Mouse (Mus musculus): ENCODE measurements around the gene Mroh2a. TPM values are rescaled to one million over a fixed set of nuclear protein-coding genes. Genes with fewer than 3 reads are reported as not detected.
A peak's percentile ranks its signal among the peaks of the same experiment; 100 is the strongest.
"Not testable (repeated sequence)": the region's sequence is repeated elsewhere in the genome, so short reads cannot be mapped to it uniquely, and the experiment has no call there.

Mroh2a gene
- total RNA-seq, 2 experiments from 2014 or later, result not detected

- no peak for TF ChIP-seq CTCF (IDR thresholded peaks at IDR 0.05)
- Histone ChIP-seq H3K4me3 (no peak overlapping the region), H3K27ac (no peak overlapping the region)
- DNase-seq, result no peak
- intact Hi-C loops (cut with DNase I), result no loop called here
These were observed 3.2 kb upstream of the Mroh2a start for GRCm38 (mm10) chr1:88223591-88223990.

GRCm38 (mm10) chr1:88224029-88224776 is 2.6 kb upstream of the Mroh2a start:
- DNase-seq, result peak; percentile 22
- no peak for TF ChIP-seq CTCF (IDR thresholded peaks at IDR 0.05)
- intact Hi-C loops (cut with DNase I), result no loop called here
- no peak overlapping the region for H3K4me3 ChIP-seq
- no peak overlapping the region for H3K27ac ChIP-seq

- H3K27ac ChIP-seq, DNase-seq, H3K4me3 ChIP-seq: not testable (repeated sequence)
- intact Hi-C loops (cut with DNase I), result loop anchor here (5.0 kb wide), 1 partner anchor 72 kb away; no protein-coding TSS in a partner anchor
These were observed 1.5 kb upstream of the Mroh2a start for GRCm38 (mm10) chr1:88225301-88225700.

GRCm38 (mm10) chr1:88225741-88226140 is 1.0 kb upstream of the Mroh2a start:
- TF ChIP-seq CTCF (IDR thresholded peaks at IDR 0.05), result no peak
- peak; percentile 14 for DNase-seq
- intact Hi-C loops (cut with DNase I), result loop anchor here (5.0 kb wide), 1 partner anchor 72 kb away; no protein-coding TSS in a partner anchor
- Histone ChIP-seq H3K27ac (no peak overlapping the region), H3K4me3 (no peak overlapping the region)

GRCm38 (mm10) chr1:88227482-88227881 is 696 bp downstream of the Mroh2a start:
- Histone ChIP-seq H3K4me3 (no peak overlapping the region), H3K27ac (no peak overlapping the region)
- no peak for TF ChIP-seq CTCF (IDR thresholded peaks at IDR 0.05)
- intact Hi-C loops (cut with DNase I), result loop anchor here (5.0 kb wide), 1 partner anchor 70 kb away; no protein-coding TSS in a partner anchor
- no peak for DNase-seq

GRCm38 (mm10) chr1:88228121-88228520 is 1.3 kb downstream of the Mroh2a start:
- Histone ChIP-seq H3K4me3 (no peak overlapping the region), H3K27ac (no peak overlapping the region)
- TF ChIP-seq CTCF (IDR thresholded peaks at IDR 0.05), result no peak
- peak; percentile 23 for DNase-seq
- intact Hi-C loops (cut with DNase I), result loop anchor here (5.0 kb wide), 1 partner anchor 69 kb away; no protein-coding TSS in a partner anchor

GRCm38 (mm10) chr1:88229566-88229965 is 2.8 kb downstream of the Mroh2a start:
- H3K27ac ChIP-seq, result no peak overlapping the region
- H3K4me3 ChIP-seq, result no peak overlapping the region
- intact Hi-C loops (cut with DNase I), result loop anchor here (5.0 kb wide), 1 partner anchor 68 kb away; no protein-coding TSS in a partner anchor
- no peak for TF ChIP-seq CTCF (IDR thresholded peaks at IDR 0.05)
- no peak for DNase-seq

- intact Hi-C loops (cut with DNase I), result loop anchor here (5.0 kb wide), 1 partner anchor 67 kb away; no protein-coding TSS in a partner anchor
- no peak for TF ChIP-seq CTCF (IDR thresholded peaks at IDR 0.05)
- DNase-seq, result peak; percentile 25
These were observed 3.2 kb downstream of the Mroh2a start for GRCm38 (mm10) chr1:88229986-88230385.

GRCm38 (mm10) chr1:88230421-88230820 is 3.6 kb downstream of the Mroh2a start:
- H3K27ac ChIP-seq, result no peak overlapping the region
- DNase-seq, result peak; percentile 28
- no peak for TF ChIP-seq CTCF (IDR thresholded peaks at IDR 0.05)
- intact Hi-C loops (cut with DNase I), result no loop called here
- no peak overlapping the region for H3K4me3 ChIP-seq

More at GRCm38 (mm10) chr1:88229986-88230385, 3.2 kb downstream of the Mroh2a start:
- H3K27ac ChIP-seq, result no peak overlapping the region
- H3K4me3 ChIP-seq, result no peak overlapping the region

- Histone ChIP-seq H3K4me3 (no peak overlapping the region), H3K27ac (no peak overlapping the region)
- TF ChIP-seq CTCF (IDR thresholded peaks at IDR 0.05), result no peak
- DNase-seq, result no peak
- intact Hi-C loops (cut with DNase I), result no loop called here
These were observed 4.4 kb downstream of the Mroh2a start for GRCm38 (mm10) chr1:88230981-88231802.

- TF ChIP-seq CTCF (IDR thresholded peaks at IDR 0.05), result no peak
- intact Hi-C loops (cut with DNase I), result no loop called here
- Histone ChIP-seq H3K27ac (no peak overlapping the region), H3K4me3 (no peak overlapping the region)
- DNase-seq, result peak; percentile 13
These were observed 5.2 kb downstream of the Mroh2a start for GRCm38 (mm10) chr1:88231803-88232499.

- no peak for DNase-seq
- H3K4me3 ChIP-seq, result no peak overlapping the region
- intact Hi-C loops (cut with DNase I), result no loop called here
- no peak for TF ChIP-seq CTCF (IDR thresholded peaks at IDR 0.05)
- H3K27ac ChIP-seq, result no peak overlapping the region
These were observed 6.0 kb downstream of the Mroh2a start for GRCm38 (mm10) chr1:88232664-88233380.

All from gastrocnemius, adult 2 months (tissue).